Mouse (Mus musculus) cerebellum, adult 2 months (tissue): ENCODE measurements at regions not wholly inside any gene's neighbourhood (a gene's known extent, or its start where the extent isn't known, plus 50 kb on each side); places are given as distances from the start of the nearest gene placed in this dataset.

ENCODE experiments used
- CTCF ChIP-seq: fragments of 200-500 bp; IDR thresholded peaks from 2 replicates; pipeline ENCODE4 v1.5.1; 2011; ENCODE audit warnings: low read depth, mild to moderate bottlenecking, control low read depth, low read length, moderate library complexity, borderline replicate concordance; ENCODE audit not compliant: insufficient read depth
- POLR2A ChIP-seq: fragments of 200-500 bp; IDR thresholded peaks from 2 replicates; pipeline ENCODE4 v1.6.1; 2011; ENCODE audit warnings: low read length, control low read depth, borderline replicate concordance; ENCODE audit not compliant: insufficient read depth

- TF ChIP-seq CTCF, result no peak
- TF ChIP-seq POLR2A, result no peak
These were observed 116.2 kb upstream of the Kazn start for GRCm38 (mm10) chr4:142355387-142355786.
